Mouse (Mus musculus) liver, adult 2 months (tissue): ENCODE results near the gene Atxn1.

Source experiments
- CTCF ChIP-seq: fragments of 200-500 bp; IDR thresholded peaks from 2 replicates; pipeline ENCODE4 v1.5.1; 2011; ENCODE audit warnings: low read depth, low read length, control low read depth
- POLR2A ChIP-seq: fragments of 200-500 bp; IDR thresholded peaks from 2 replicates; pipeline ENCODE4 v1.6.1; 2011; ENCODE audit warnings: low read length, control low read depth; ENCODE audit not compliant: insufficient read depth; ENCODE audit errors: extremely low read depth

- TF ChIP-seq CTCF, result no peak
- TF ChIP-seq POLR2A, result no peak
Observed at GRCm38 (mm10) chr13:45917058-45918005, 47.5 kb downstream of the Atxn1 start.
